Mouse (Mus musculus) G1E-ER4 (cell line): ENCODE results near the gene Ppm1n. TPM values are rescaled to one million over a fixed set of nuclear protein-coding genes. Genes with fewer than 3 reads are reported as not detected.

Source experiments
- GATA1 ChIP-seq: IDR thresholded peaks from one replicate; pipeline ENCODE4 v1.8.0; 2012; ENCODE audit warnings: low read length, inconsistent platforms
- polyA plus RNA-seq: library from polyadenylated mRNA; stranded (reverse); fragments of >175 nt; gene quantifications from 2 replicates; pipeline ENCODE4 v1.2.3, GENCODE M21; 2012

Ppm1n gene
- polyA plus RNA-seq, 1 experiment = not detected

DNA sequence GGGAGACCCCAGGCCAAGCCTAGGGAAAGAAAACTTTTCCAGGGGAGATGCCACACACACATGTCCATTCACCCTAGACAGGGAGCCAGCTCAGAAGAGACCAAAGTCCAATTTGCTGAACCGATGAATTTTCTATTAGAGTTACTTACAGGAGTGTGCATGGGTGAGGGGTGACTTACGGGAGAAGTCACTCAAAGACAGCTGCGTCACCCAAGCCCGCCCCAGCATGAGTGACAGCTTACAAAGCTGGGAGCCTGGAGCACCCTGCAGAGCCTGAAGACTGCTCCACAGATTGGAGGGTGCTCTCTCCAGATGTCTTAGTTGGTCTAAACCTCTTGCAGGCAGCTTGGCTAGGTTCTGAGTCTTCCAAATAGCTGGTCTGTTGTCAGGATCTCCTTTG is 32.1 kb upstream of the Ppm1n start:
- no peak for TF ChIP-seq GATA1

DNA sequence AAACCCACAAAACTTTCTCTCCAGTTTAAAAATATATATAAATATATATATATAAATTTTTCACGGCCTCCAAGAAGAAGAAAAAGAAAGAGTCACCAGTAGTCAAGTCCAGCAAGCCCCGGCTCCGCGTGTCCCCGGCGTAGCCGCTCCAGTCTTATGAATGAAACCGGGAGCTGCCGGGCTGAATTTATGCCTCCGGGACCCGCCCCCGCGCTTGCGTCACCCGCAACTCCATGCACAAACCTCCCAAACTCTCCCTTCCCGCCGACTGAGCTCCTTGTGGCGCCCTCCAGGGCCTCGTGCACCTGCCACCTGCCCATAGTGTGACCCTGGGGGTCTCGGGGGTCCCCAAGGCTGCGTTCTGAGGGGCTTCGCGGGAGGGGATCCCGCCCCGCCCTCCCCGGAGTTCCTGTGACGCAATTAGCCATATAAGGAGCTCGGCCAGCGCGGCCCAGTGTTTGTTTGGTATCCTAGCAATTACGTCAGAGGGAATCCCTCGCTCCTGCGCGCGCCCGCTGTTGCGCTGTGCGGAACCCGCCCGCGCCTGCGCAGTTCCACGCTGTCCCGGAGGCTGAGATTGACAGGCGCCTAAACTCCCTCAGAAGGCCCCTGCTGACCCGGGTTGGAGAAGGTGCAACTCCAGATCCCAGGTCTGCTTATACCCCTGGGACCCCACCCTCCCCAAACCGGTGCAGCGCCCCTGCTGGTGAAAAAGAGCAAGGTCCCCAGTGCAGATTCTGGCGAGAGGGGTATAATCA is 30.2 kb upstream of the Ppm1n start, which contains the start of gene Fosb:
Gene Fosb (minus strand): TSS at position 168 of the 758 bp plus-strand sequence.
- no peak for TF ChIP-seq GATA1

GRCm38 (mm10) chr7:19309278-19309883 is 29.5 kb upstream of the Ppm1n start:
- TF ChIP-seq GATA1 = no peak

- no peak for TF ChIP-seq GATA1
Measured at GRCm38 (mm10) chr7:19308454-19309277, 28.8 kb upstream of the Ppm1n start.

- TF ChIP-seq GATA1 = no peak
Measured at GRCm38 (mm10) chr7:19307739-19308453, 28.0 kb upstream of the Ppm1n start.

GRCm38 (mm10) chr7:19306819-19307738 is 27.2 kb upstream of the Ppm1n start:
- no peak for TF ChIP-seq GATA1

GRCm38 (mm10) chr7:19305796-19306765 is 26.2 kb upstream of the Ppm1n start:
- no peak for TF ChIP-seq GATA1

- no peak for TF ChIP-seq GATA1
Measured at GRCm38 (mm10) chr7:19305413-19305735, 25.5 kb upstream of the Ppm1n start.

DNA sequence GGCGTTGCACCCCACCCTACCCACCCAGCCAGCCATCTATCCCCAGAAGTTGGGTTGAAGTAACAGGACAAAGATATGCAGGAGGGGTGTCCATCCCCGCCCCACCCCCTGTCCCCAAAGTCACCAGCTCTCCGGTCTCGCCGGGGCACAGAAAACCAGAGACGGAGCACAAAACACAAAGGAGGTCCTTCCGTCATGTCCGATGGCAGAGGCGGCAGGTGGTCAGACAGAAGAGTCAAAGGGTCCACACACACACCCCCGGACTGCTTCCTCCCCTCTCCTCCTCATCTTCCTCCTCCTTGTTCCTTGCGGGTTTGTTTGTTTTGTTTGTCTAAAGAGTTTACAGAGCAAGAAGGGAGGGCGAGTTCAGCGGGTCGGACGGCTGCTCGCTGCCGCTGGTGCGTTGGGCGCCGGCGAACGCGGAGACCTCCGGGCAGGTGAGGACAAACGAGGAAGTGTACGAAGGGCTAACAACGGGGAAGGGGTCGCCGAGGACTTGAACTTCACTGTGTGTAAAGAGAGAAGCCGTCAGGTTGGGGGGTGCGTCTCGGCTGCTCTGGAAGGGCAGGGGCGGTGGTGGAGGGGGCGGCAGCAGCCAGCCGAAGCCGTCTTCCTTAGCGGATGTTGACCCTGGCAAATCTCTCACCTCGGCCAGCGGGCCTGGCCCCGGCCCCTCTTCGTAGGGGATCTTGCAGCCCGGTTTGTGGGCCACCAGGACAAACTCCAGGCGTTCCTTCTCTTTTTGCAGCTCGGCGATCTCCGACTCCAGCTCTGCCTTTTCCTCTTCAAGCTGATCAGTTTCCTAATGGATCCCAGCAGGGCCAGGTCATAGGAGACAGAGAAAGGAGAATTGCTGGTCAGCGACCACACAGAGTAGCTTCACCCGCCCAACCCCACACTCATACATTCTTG is 24.9 kb upstream of the Ppm1n start:
- TF ChIP-seq GATA1 = no peak

DNA sequence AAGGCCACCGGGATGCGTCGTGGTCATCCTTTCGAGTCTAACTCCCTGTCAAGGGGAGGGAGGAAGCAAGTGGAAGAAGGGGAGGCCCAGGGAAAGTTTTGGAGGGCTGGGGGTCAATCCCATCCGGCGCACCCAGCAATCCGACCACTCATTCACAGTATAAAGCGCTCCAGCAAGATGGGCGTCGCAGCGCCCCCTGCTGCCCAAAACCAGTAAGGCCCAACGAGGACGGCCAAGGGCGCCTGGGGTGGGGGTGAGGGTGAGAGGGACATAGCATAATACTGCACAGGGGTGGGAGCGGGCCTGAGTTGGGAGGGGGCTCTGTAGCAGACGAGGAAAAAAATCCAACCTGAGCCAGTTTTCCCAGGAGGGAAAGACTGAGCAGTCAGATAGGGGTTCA is 23.9 kb upstream of the Ppm1n start:
- TF ChIP-seq GATA1 = no peak

- TF ChIP-seq GATA1 = no peak
Measured at GRCm38 (mm10) chr7:19303046-19303305, 23.1 kb upstream of the Ppm1n start.

DNA sequence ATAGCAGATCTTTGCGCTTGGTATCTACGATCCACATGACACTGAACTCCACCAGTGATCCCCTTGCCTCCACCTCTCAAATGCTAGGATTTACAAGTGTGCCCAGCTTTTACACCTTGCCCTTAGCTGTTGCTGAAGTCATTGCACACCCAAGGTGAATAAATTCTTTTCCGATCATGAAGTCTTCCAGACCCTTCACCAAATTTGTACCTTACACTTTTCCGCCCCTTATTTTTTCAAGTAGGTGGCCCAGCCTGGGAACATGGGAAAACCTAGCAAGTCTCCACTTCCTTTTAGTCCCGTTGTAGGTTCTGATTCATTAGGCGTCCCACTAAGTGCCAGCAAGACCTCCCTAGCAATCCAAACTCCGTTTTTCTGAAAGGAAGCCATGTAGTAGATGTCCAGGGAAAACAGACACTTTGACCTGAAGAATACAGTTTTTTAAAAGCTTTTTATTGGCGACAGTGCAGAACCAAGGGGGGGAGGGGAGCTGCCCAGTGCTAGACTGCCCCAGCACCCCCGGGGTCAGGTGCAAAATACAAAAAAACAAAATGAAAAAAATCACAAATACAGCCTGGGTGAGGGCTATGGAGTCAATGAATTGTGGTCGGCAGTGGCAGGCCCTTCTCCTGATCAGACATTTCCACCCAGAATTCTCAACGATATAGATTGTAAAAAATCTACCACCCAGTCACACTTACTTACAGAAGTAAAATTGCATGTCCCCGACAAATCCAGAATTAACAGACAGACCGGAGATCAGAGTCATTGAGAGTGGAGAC is 22.6 kb upstream of the Ppm1n start:
- TF ChIP-seq GATA1 = no peak
